Mouse (Mus musculus): Measurements from ENCODE around the gene Scin.

- no peak for TF ChIP-seq CTCF (IDR thresholded peaks at IDR 0.05; ENCODE audit: borderline replicate concordance, insufficient read depth, low read depth, low read length)
- TF ChIP-seq POLR2A (IDR thresholded peaks at IDR 0.05; ENCODE audit: borderline replicate concordance, insufficient read depth, low read length): no peak
These were observed 26.7 kb upstream of the Scin start for GRCm38 (mm10) chr12:40160777-40161176.

Data from cerebellum, adult 2 months (tissue).